Mouse (Mus musculus): Measurements from ENCODE around the gene Pnma1. TPM values are rescaled to one million over a fixed set of nuclear protein-coding genes. Genes with fewer than 3 reads are reported as not detected.

The Pnma1 gene
- total and polyA plus RNA-seq, 3 experiments = 0.13 to 0.30 TPM; not detected in 1

DNA sequence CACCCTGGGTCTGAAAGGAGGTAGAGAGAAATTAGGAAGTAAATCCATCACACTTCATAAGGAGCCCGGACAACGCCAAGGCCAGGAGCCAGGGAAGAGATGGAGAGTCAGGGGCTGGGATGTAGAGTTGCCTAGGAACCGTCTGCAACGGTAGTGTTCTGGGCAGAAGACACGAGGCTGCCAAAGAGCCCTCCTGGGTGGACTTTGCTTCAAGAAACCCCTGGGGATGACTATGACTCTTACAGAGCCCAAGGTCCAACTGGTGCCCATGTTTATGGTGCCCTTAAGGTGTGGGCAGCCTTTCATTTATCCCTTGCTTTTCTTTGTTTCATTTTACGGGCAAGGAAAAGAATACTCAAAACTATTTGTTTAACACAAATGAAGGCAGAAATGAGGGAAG is 33.7 kb upstream of the Pnma1 start:
- Histone ChIP-seq H3K4me3 (replicated peaks in 1 of 3; ENCODE audit: low read depth in 2 of 3, low read length in 2 of 3, poor library complexity in 1 of 3) (no peak overlapping the region), H3K4me1 (ENCODE audit: control insufficient read depth in 1 of 2, insufficient read depth in 2 of 2) (peaks cover 13 to 75% of the 10 kb centered on the region in 2 experiments), H3K27ac (ENCODE audit: insufficient read depth, low read depth) (no peak overlapping the region), H3K27me3 (replicated peaks) (no peaks in the 10 kb centered on the region), H3K4me2 (ENCODE audit: insufficient read depth, low read depth, poor library complexity, severe bottlenecking) (no peak overlapping the region), H3K79me2 (replicated peaks; ENCODE audit: control insufficient read depth, extremely low read depth, insufficient read depth, poor library complexity, severe bottlenecking) (peaks cover 20% of the 10 kb centered on the region), H3K9ac (ENCODE audit: insufficient read depth, low read depth) (no peak overlapping the region), H3K36me3 (replicated peaks in 1 of 2; ENCODE audit: control insufficient read depth in 1 of 2, insufficient read depth in 1 of 2, low read length in 1 of 2) (peaks cover 9 to 57% of the 10 kb centered on the region in 2 experiments), H3K9me3 (replicated peaks; ENCODE audit: low read length) (peaks cover 16% of the 10 kb centered on the region)
- in situ Hi-C loops (cut with MboI; ENCODE audit: low pct_ligation_motif_present, low pct_unique_long_range_greater_than_20kb, low sequenced_read_pairs) (no loop called here), dilution Hi-C loops (cut with MboI; ENCODE audit: extremely low pct_ligation_motif_present, extremely low pct_unique_long_range_greater_than_20kb, low sequenced_read_pairs) (no loop called here)
- TF ChIP-seq TBP (conservative IDR thresholded peaks at IDR 0.05; ENCODE audit: low read depth, low read length) (no peak), ETS1 (conservative IDR thresholded peaks at IDR 0.05; ENCODE audit: low read depth, low read length) (no peak), ZNF384 (IDR thresholded peaks at IDR 0.05; ENCODE audit: low read depth, low read length) (no peak), TCF12 (IDR thresholded peaks at IDR 0.05; ENCODE audit: low read depth, low read length) (no peak), POLR2A (IDR thresholded peaks at IDR 0.05; ENCODE audit: low read depth, low read length) (no peak), USF2 (conservative IDR thresholded peaks at IDR 0.05; ENCODE audit: low read depth, low read length) (no peak), ZKSCAN1 (IDR thresholded peaks at IDR 0.05; ENCODE audit: borderline replicate concordance, low read depth, low read length) (no peak), MXI1 (IDR thresholded peaks at IDR 0.05; ENCODE audit: low read depth, low read length) (no peak), JUND (conservative IDR thresholded peaks at IDR 0.05; ENCODE audit: low read depth, low read length) (no peak), MAX (IDR thresholded peaks at IDR 0.05; ENCODE audit: low read length) (no peak), ZC3H11A (IDR thresholded peaks at IDR 0.05; ENCODE audit: low read depth, low read length) (no peak), UBTF (IDR thresholded peaks at IDR 0.05; ENCODE audit: low read depth, low read length) (no peak)
- no peak for DNase-seq (ENCODE audit: extremely low read depth)

DNA sequence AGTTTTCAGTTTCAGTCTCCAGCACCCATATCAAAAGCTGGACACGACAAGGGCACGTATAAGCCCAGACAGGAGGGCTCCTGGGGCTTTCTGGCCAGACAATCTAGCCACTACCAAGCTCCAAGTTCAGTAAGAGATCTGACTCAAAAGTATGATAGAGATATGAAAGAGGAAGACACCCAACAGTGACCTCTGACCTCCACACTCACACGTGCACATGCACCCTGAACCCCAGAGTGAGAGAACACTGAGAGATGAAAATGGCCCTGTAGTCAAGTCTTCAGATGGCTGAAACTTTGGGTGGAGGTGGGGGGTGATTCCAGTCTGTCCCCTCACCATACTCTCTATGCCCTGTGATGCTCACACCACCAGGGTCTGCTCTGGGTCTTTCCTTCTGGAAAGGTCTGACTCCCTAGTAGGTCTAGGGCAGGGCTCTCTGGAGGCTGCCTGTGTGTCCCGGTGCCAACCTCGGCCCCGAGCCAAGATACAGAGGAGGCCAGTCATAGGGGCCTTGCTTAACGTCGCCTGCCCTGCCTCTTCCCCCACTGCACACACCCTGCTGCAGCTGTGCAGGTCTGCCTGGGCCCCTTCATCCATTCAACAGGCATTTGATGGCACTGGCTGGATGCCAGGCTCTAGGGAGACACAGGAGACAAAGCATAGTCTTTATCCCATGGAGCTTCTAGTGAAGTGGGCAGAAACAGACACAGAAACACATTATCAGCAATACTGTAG is 32.6 kb upstream of the Pnma1 start:
- Histone ChIP-seq H3K4me3 (replicated peaks in 1 of 3; ENCODE audit: low read depth in 2 of 3, low read length in 2 of 3, poor library complexity in 1 of 3) (no peak overlapping the region), H3K4me1 (ENCODE audit: control insufficient read depth in 1 of 2, insufficient read depth in 2 of 2) (peaks cover 22 to 80% of the 10 kb centered on the region in 2 experiments), H3K27me3 (replicated peaks) (no peaks in the 10 kb centered on the region), H3K79me2 (replicated peaks; ENCODE audit: control insufficient read depth, extremely low read depth, insufficient read depth, poor library complexity, severe bottlenecking) (peaks cover 19% of the 10 kb centered on the region; the same call in 1 of the 2 replicates), H3K9me3 (replicated peaks; ENCODE audit: low read length) (peaks cover 6% of the 10 kb centered on the region), H3K27ac (ENCODE audit: insufficient read depth, low read depth) (no peak overlapping the region), H3K4me2 (ENCODE audit: insufficient read depth, low read depth, poor library complexity, severe bottlenecking) (no peak overlapping the region), H3K36me3 (replicated peaks in 1 of 2; ENCODE audit: control insufficient read depth in 1 of 2, insufficient read depth in 1 of 2, low read length in 1 of 2) (peaks cover 0 to 46% of the 10 kb centered on the region in 2 experiments), H3K9ac (ENCODE audit: insufficient read depth, low read depth) (no peak overlapping the region)
- in situ Hi-C loops (cut with MboI; ENCODE audit: low pct_ligation_motif_present, low pct_unique_long_range_greater_than_20kb, low sequenced_read_pairs) (no loop called here), dilution Hi-C loops (cut with MboI; ENCODE audit: extremely low pct_ligation_motif_present, extremely low pct_unique_long_range_greater_than_20kb, low sequenced_read_pairs) (no loop called here)
- no peak for DNase-seq (ENCODE audit: extremely low read depth)
- TF ChIP-seq POLR2A (IDR thresholded peaks at IDR 0.05; ENCODE audit: low read depth, low read length) = no peak
- TF ChIP-seq BHLHE40 (IDR thresholded peaks at IDR 0.05; ENCODE audit: low read depth, low read length) = peak; percentile 29; the same call in 1 of the 2 replicates
- TF ChIP-seq MAX (IDR thresholded peaks at IDR 0.05; ENCODE audit: low read length) = no peak

Data from CH12.LX (cell line).